15 mouse cellular contexts compared by ENCODE assay signal in the genomic region with DNA sequence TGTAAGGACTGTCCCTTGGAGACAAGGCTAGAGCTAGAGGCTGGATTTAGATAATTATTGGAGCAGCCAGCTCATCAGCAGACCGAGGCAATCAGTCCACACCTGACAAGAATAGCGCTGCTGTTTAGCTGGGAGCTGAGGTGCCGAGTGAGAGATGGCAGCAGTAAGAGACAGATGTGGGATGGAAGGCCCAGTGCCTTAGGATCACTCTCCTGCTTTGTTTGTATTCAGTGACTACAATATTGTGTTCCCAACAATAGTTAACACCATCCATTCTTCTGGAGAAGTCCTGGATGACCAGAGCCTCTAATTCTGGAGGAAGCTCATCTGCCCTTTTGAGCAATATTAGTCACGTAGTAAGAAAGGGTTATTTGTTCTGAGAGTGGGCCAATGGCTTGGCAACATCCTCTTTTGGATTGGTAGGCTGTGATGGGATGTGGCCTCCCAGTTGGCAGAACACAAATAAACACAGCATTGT. TPM values are rescaled to one million over a fixed set of nuclear protein-coding genes. Genes with fewer than 3 reads are reported as not detected.
DNase-seq lines count a peak whose midpoint lies in the region; ATAC-seq and TF ChIP-seq lines count a peak whose summit lies in the region.
"Had no signal": no experiment of that assay in that cellular context is flagged by ENCODE, and none has a peak within 500 bp of the region (broad histone marks: within the 10 kb centered on the region; RNA-seq: fewer than 3 reads in every experiment).

No protein-coding gene starts in this region.

- DNase-seq in cerebellum, adult 9-10 months: peak; percentile 12
- no peak for DNase-seq in cerebellum, postnatal 4 days (ENCODE audit: low spot score in 2 of 2)
- DNase-seq in midbrain, embryonic 11.5 days (ENCODE audit: low spot score, missing footprints): peak; percentile 56
- DNase-seq in midbrain, embryonic 10.5 days (ENCODE audit: low spot score): no peak
- peak; percentile 53 to 60 for DNase-seq in lung, adult 18-20 months
- DNase-seq in adrenal gland, postnatal 4 days (ENCODE audit: low spot score in 2 of 2): no peak
- DNase-seq in thymus, adult 2 months: no peak
- DNase-seq in thymus, adult 18-20 months: no peak
- DNase-seq: adrenal gland, postnatal 10 days; B cell, adult 2 months; cerebellum, postnatal 25 days; thymus, postnatal 14 days had no signal

- no peaks in the 10 kb centered on the region for H3K9me3 ChIP-seq in midbrain, embryonic 11.5 days (ENCODE audit: control insufficient read depth, low read length)
- no peaks in the 10 kb centered on the region for H3K9me3 ChIP-seq in midbrain, embryonic 10.5 days (replicated peaks)
- H3K9me3 ChIP-seq: limb, embryonic 15.5 days; midbrain, embryonic 13.5 days had no signal

- no peak overlapping the region for H3K4me2 ChIP-seq in midbrain, embryonic 11.5 days
- H3K4me2 ChIP-seq: limb, embryonic 15.5 days; midbrain, embryonic 13.5 days had no signal

- H3K27ac ChIP-seq in midbrain, embryonic 11.5 days (ENCODE audit: low read depth, low read length): no peak overlapping the region
- no peak overlapping the region for H3K27ac ChIP-seq in midbrain, embryonic 10.5 days (replicated peaks)
- H3K27ac ChIP-seq in thymus, adult 2 months (ENCODE audit: control insufficient read depth, insufficient read depth, low read length): no peak overlapping the region
- H3K27ac ChIP-seq: limb, embryonic 15.5 days; midbrain, embryonic 13.5 days had no signal

- ATAC-seq in midbrain, embryonic 11.5 days (ENCODE audit: low FRiP score): no peak
- ATAC-seq: inflammation-experienced regulatory T-cells, adult 6 months; midbrain, embryonic 13.5 days had no signal

- no peaks in the 10 kb centered on the region for H3K36me3 ChIP-seq in midbrain, embryonic 11.5 days (ENCODE audit: control insufficient read depth, insufficient read depth, low read length)
- H3K36me3 ChIP-seq in midbrain, embryonic 10.5 days: no peaks in the 10 kb centered on the region
- no peaks in the 10 kb centered on the region for H3K36me3 ChIP-seq in thymus, adult 2 months (ENCODE audit: control insufficient read depth, insufficient read depth, low read length)
- H3K36me3 ChIP-seq: limb, embryonic 15.5 days; midbrain, embryonic 13.5 days had no signal

- no peaks in the 10 kb centered on the region for H3K4me1 ChIP-seq in midbrain, embryonic 11.5 days (ENCODE audit: control insufficient read depth, insufficient read depth, low read length)
- H3K4me1 ChIP-seq in midbrain, embryonic 10.5 days: peaks cover 13% of the 10 kb centered on the region
- no peaks in the 10 kb centered on the region for H3K4me1 ChIP-seq in thymus, adult 2 months (replicated peaks; ENCODE audit: control insufficient read depth, insufficient read depth, low read length)

- WGBS in midbrain, embryonic 11.5 days: 86% methylated on average over 4 of the region's 4 CpGs
- WGBS in midbrain, embryonic 10.5 days: 83% methylated on average over 4 of the region's 4 CpGs
- WGBS in thymus, adult 2 months: 80% methylated on average over 4 of the region's 4 CpGs

- H3K27me3 ChIP-seq in midbrain, embryonic 11.5 days (ENCODE audit: control insufficient read depth, insufficient read depth, low read length): no peaks in the 10 kb centered on the region
- H3K27me3 ChIP-seq in midbrain, embryonic 10.5 days (ENCODE audit: low read depth, poor library complexity, severe bottlenecking): no peaks in the 10 kb centered on the region
- no peaks in the 10 kb centered on the region for H3K27me3 ChIP-seq in thymus, adult 2 months (ENCODE audit: control insufficient read depth, insufficient read depth, low read length)
- H3K27me3 ChIP-seq: limb, embryonic 15.5 days; midbrain, embryonic 13.5 days had no signal

- no peak for TF ChIP-seq CTCF in thymus, adult 2 months (IDR thresholded peaks at IDR 0.05; ENCODE audit: borderline replicate concordance, control insufficient read depth, extremely low read depth, insufficient read depth, low read length, poor library complexity)

- H3K9ac ChIP-seq in midbrain, embryonic 11.5 days (ENCODE audit: low read length): no peak overlapping the region
- H3K9ac ChIP-seq: limb, embryonic 15.5 days; midbrain, embryonic 13.5 days had no signal

- no peak for TF ChIP-seq POLR2A in thymus, adult 2 months (IDR thresholded peaks at IDR 0.05; ENCODE audit: control insufficient read depth, extremely low read depth, insufficient read depth, low read length, poor library complexity)

- H3K4me3 ChIP-seq in midbrain, embryonic 11.5 days (ENCODE audit: low read depth, low read length): no peak overlapping the region
- no peak overlapping the region for H3K4me3 ChIP-seq in midbrain, embryonic 10.5 days
- H3K4me3 ChIP-seq in thymus, adult 2 months (ENCODE audit: control insufficient read depth, insufficient read depth, low read length): no peak overlapping the region
- H3K4me3 ChIP-seq: limb, embryonic 15.5 days; midbrain, embryonic 13.5 days had no signal

RNA-seq across cellular contexts. Expression of a gene that starts 5.0 kb away (rescaled TPM):
- polyA plus RNA-seq in midbrain, embryonic 11.5 days (2014; fragmentation: Nextera tagmentation; extraction: Ambion mirVana): 0.37 and 0.57 TPM in 2 replicates
- 0.05 and 0.67 TPM in 2 replicates for polyA plus RNA-seq in midbrain, embryonic 10.5 days (2016; fragmentation: Nextera tagmentation; extraction: Ambion mirVana)
- 1 to 10 TPM; 1.9 to 2.1 TPM for total RNA-seq in adrenal gland, postnatal 4 days (2021)
- 0.49 and 0.70 TPM in 2 replicates for polyA plus RNA-seq in thymus, adult 2 months (2012; rRNA removed)
- polyA plus RNA-seq: inflammation-experienced regulatory T-cells, adult 6 months had no signal

Comparison
In these comparisons a context has a peak if more than half of its experiments do, and no peak if none do; other contexts are left out.
1. DNase-seq: peak in cerebellum, adult 9-10 months (single experiment), midbrain, embryonic 11.5 days (single experiment) and lung, adult 18-20 months (2 of 2); none in cerebellum, postnatal 4 days (0 of 2), midbrain, embryonic 10.5 days (single experiment), adrenal gland, postnatal 4 days (0 of 2), thymus, adult 2 months (single experiment) and thymus, adult 18-20 months (0 of 2).